Mouse (Mus musculus) heart, postnatal 0 days (tissue): Measurements from ENCODE around the gene Gad1.

ENCODE experiments used
- CTCF ChIP-seq: IDR thresholded peaks from 2 replicates; pipeline ENCODE4 v1.5.1; 2016; ENCODE audit warnings: antibody characterized with exemption, control low read depth, low read depth
- EP300 ChIP-seq: IDR thresholded peaks from 2 replicates; pipeline ENCODE4 v1.6.1; 2016; ENCODE audit warnings: antibody characterized with exemption, low read depth

GRCm38 (mm10) chr2:70645266-70645780 lies 92.5 kb downstream of the Gad1 start:
- TF ChIP-seq CTCF (no peak), EP300 (no peak)
